7 mouse cellular contexts compared by ENCODE assay signal in the genomic region with DNA sequence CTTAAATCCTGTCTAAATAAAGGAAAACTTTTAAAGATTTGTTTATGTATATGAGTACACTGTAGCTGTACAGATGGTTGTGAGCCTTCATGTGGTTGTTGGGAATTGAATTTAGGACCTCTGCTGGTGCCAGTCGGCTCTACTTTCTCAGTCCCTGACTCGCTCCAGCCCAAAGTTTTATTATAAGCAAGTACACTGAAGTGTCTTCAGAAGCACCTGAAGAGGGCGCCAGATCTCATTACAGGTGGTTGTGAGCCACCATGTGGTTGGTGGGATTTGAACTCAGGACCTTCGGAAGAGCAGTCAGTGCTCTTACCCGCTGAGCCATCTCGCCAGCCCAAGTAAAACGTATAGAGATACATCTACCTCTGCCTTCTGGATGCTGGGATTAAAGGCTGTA. TPM values are rescaled to one million over a fixed set of nuclear protein-coding genes. Genes with fewer than 3 reads are reported as not detected.
DNase-seq lines count a peak whose midpoint lies in the region; ATAC-seq and TF ChIP-seq lines count a peak whose summit lies in the region.
"Not testable (repeated sequence)": the region's sequence is repeated elsewhere in the genome, so short reads cannot be mapped to it uniquely, and the experiment has no call there.

No protein-coding gene starts in this region.

- ATAC-seq in liver, embryonic 11.5 days (replicated peaks; ENCODE audit: low FRiP score); stomach, embryonic 15.5 days (ENCODE audit: insufficient read depth, low FRiP score, low read depth): not testable (repeated sequence)

- peak; percentile 54 for DNase-seq in MEL (ENCODE audit: low read depth, low spot score)
- peak; percentile 33 for DNase-seq in cerebellum, adult 11-12 months
- DNase-seq in heart, adult 11 months, result peak; percentile 89
- DNase-seq in induced T-regulatory cell, adult 2 months (ENCODE audit: low read depth), result peak; percentile 78
- DNase-seq in liver, embryonic 11.5 days (ENCODE audit: low spot score), result not testable (repeated sequence)

- not testable (repeated sequence) for H3K9ac ChIP-seq in MEL (ENCODE audit: control insufficient read depth, low read depth, low read length, poor library complexity, severe bottlenecking); liver, embryonic 11.5 days (ENCODE audit: low read depth, low read length); stomach, embryonic 15.5 days

- not testable (repeated sequence) for H3K9me3 ChIP-seq in MEL (replicated peaks; ENCODE audit: insufficient read depth, low read length); liver, embryonic 11.5 days (ENCODE audit: control insufficient read depth, low read length); stomach, embryonic 15.5 days

- peaks cover 5 to 12% of the 10 kb centered on the region in 2 experiments for H3K4me1 ChIP-seq in MEL (ENCODE audit: control insufficient read depth in 1 of 2, insufficient read depth in 2 of 2, low read length in 2 of 2)
- peaks cover 27% of the 10 kb centered on the region for H3K4me1 ChIP-seq in liver, embryonic 11.5 days (replicated peaks; ENCODE audit: control insufficient read depth, insufficient read depth, low read length)
- H3K4me1 ChIP-seq in stomach, embryonic 15.5 days, result peaks cover 24% of the 10 kb centered on the region

- H3K79me2 ChIP-seq in MEL (ENCODE audit: control insufficient read depth, insufficient read depth, low read length, poor library complexity) (peaks cover 41% of the 10 kb centered on the region), macrophage (ENCODE audit: inconsistent target) (peaks cover 76% of the 10 kb centered on the region)

- not testable (repeated sequence) for TF ChIP-seq EP300 in MEL (IDR thresholded peaks at IDR 0.05; ENCODE audit: low read depth in 1 of 2, low read length in 2 of 2)

- TF ChIP-seq CTCF in MEL (IDR thresholded peaks at IDR 0.05 in 2 of 3, conservative IDR thresholded peaks at IDR 0.05 in 1 of 3; ENCODE audit: control insufficient read depth in 1 of 3, insufficient read depth in 1 of 3, low read depth in 2 of 3, low read length in 3 of 3, poor library complexity in 1 of 3, severe bottlenecking in 1 of 3), result peak in 2 of 3 experiments; percentile 28 to 36; a peak in 4 of 6 replicates

- not testable (repeated sequence) for TF ChIP-seq POLR2A in MEL (IDR thresholded peaks at IDR 0.05; ENCODE audit: control insufficient read depth in 1 of 2, insufficient read depth in 1 of 2, low read depth in 1 of 2, low read length in 2 of 2, poor library complexity in 1 of 2)

- peak overlapping the region; percentile 80 for H3K4me2 ChIP-seq in liver, embryonic 11.5 days
- not testable (repeated sequence) for H3K4me2 ChIP-seq in stomach, embryonic 15.5 days

- not testable (repeated sequence) for H3K27me3 ChIP-seq in MEL (ENCODE audit: control insufficient read depth in 1 of 2, insufficient read depth in 2 of 2, low read length in 2 of 2); liver, embryonic 11.5 days (replicated peaks; ENCODE audit: control insufficient read depth, insufficient read depth, low read length); stomach, embryonic 15.5 days (replicated peaks)

- H3K36me3 ChIP-seq in MEL (ENCODE audit: control insufficient read depth in 1 of 2, insufficient read depth in 2 of 2, low read length in 2 of 2), result peaks cover 8 to 20% of the 10 kb centered on the region in 2 experiments
- not testable (repeated sequence) for H3K36me3 ChIP-seq in liver, embryonic 11.5 days (ENCODE audit: control insufficient read depth, insufficient read depth, low read length); stomach, embryonic 15.5 days
- peaks cover 18% of the 10 kb centered on the region; the same call in 1 of the 2 replicates for H3K36me3 ChIP-seq in macrophage (ENCODE audit: inconsistent target)

- WGBS in liver, embryonic 11.5 days, result 67% methylated on average over 7 of the region's 7 CpGs
- WGBS in macrophage (ENCODE audit: missing documents), result 88% methylated on average over 7 of the region's 7 CpGs
- WGBS in stomach, embryonic 15.5 days, result 67% methylated on average over 7 of the region's 7 CpGs

- not testable (repeated sequence) for H3K27ac ChIP-seq in MEL (ENCODE audit: control insufficient read depth, low read depth, low read length); liver, embryonic 11.5 days (ENCODE audit: low read depth, low read length)
- H3K27ac ChIP-seq in macrophage, result peak overlapping the region; percentile 68; the same call in 1 of the 2 replicates
- 0 out of 2 replicates have a peak overlapping the region, but pooled peaks have one; percentile 36 for H3K27ac ChIP-seq in stomach, embryonic 15.5 days

- H3K4me3 ChIP-seq in MEL (ENCODE audit: control insufficient read depth in 1 of 2, insufficient read depth in 1 of 2, low read depth in 2 of 2, low read length in 2 of 2); liver, embryonic 11.5 days (ENCODE audit: low read depth, low read length); macrophage (ENCODE audit: inconsistent target); stomach, embryonic 15.5 days (replicated peaks): not testable (repeated sequence)

- TF ChIP-seq RAD21 in MEL (IDR thresholded peaks at IDR 0.05; ENCODE audit: low read depth, low read length), result not testable (repeated sequence)

TF ChIP-seq in MEL, 35 proteins besides CTCF, POLR2A, EP300 and RAD21:
- TF ChIP-seq SMC3 (IDR thresholded peaks at IDR 0.05; ENCODE audit: low read depth, low read length), result 0 out of 2 replicates have a peak, but pooled peaks have one; percentile 15

RNA-seq across cellular contexts. Expression of gene Tor1aip1, which starts 3.7 kb away (rescaled TPM):
- 11.4 and 13.1 TPM in 2 replicates for total RNA-seq in MEL (2012; rRNA removed)
- polyA plus RNA-seq in MEL (2012; ENCODE audit: insufficient read depth in 1 of 2, insufficient read length in 2 of 2, low read depth in 1 of 2, low replicate concordance in 2 of 2, missing spikeins in 1 of 2), result 10 to 100 TPM in 1 of 2 experiments, not detected in 1; 22.9 TPM
- polyA plus RNA-seq in liver, embryonic 11.5 days (2014; fragmentation: Nextera tagmentation; extraction: Ambion mirVana), result 29.3 and 31.7 TPM in 2 replicates
- total RNA-seq in macrophage (2018; cell fraction: chromatin; rRNA removed), result 100 to 1,000 TPM; 182 to 728 (median 386) TPM
- total RNA-seq in macrophage (2018; cell fraction: cytosol; rRNA removed), result 100 to 1,000 TPM; 150 to 301 (median 218) TPM
- total RNA-seq in macrophage (2018; cell fraction: nucleus; rRNA removed), result 100 to 1,000 TPM; 175 to 525 (median 344) TPM
- polyA plus RNA-seq in macrophage (2018), result 138 to 155 TPM (median 152 TPM) in 3 replicates
- 36.0 and 39.7 TPM in 2 replicates for polyA plus RNA-seq in stomach, embryonic 15.5 days (2015; fragmentation: Nextera tagmentation; extraction: Ambion mirVana)

RNA-seq across cellular contexts. Expression of gene Tor1aip2, which starts 4.8 kb away (rescaled TPM):
- total RNA-seq in MEL (2012; rRNA removed), result 37.7 and 47.1 TPM in 2 replicates
- polyA plus RNA-seq in MEL (2012; ENCODE audit: insufficient read depth in 1 of 2, insufficient read length in 2 of 2, low read depth in 1 of 2, low replicate concordance in 2 of 2, missing spikeins in 1 of 2) (10 to 100 TPM in 1 of 2 experiments, not detected in 1; 48.1 TPM), macrophage (2018) (97.1 to 163 TPM (median 107 TPM) in 3 replicates)
- 92.8 and 104 TPM in 2 replicates for polyA plus RNA-seq in liver, embryonic 11.5 days (2014; fragmentation: Nextera tagmentation; extraction: Ambion mirVana)
- 100 to 1,000 TPM; 115 to 658 (median 315) TPM for total RNA-seq in macrophage (2018; cell fraction: chromatin; rRNA removed)
- total RNA-seq in macrophage (2018; cell fraction: cytosol; rRNA removed), result 100 to 1,000 TPM; 128 to 271 (median 186) TPM
- total RNA-seq in macrophage (2018; cell fraction: nucleus; rRNA removed), result 100 to 1,000 TPM; 175 to 740 (median 411) TPM
- polyA plus RNA-seq in stomach, embryonic 15.5 days (2015; fragmentation: Nextera tagmentation; extraction: Ambion mirVana), result 108 and 113 TPM in 2 replicates
